Mouse (Mus musculus): ENCODE data around the gene Rmnd5b. TPM values are rescaled to one million over a fixed set of nuclear protein-coding genes. Genes with fewer than 3 reads are reported as not detected.

Gene Rmnd5b
- polyA plus RNA-seq, 1 experiment = 123 TPM

DNA sequence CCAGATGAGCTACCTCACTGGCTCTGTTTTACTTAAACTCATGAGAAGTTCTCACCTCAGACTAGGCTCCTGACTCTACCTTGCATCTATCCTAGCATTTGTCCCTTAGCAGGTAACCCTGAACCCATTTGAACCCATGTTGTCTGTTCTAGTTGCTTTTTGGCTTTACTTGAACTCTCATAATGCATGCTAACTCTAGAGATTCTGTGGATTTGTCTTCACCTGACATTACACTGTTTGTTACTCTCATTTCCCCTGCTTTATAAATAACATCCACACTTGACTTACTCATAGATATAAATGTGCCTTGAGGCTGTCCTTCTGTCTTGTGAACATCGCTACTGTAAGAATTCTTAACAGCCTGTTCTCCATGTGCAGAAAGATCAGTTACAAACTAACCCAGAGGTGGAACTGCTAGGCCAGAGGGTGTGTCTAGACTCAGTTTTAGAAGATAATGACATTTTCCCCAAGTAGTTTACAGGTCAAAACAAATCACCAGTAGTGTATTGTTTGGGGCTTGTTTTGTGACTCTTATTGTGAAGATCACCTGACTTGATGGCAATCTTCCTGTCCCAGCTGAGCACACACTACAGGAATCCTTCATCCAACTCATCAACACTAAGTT, 40.1 kb downstream of the Rmnd5b start:
- Histone ChIP-seq H3K4me3 (ENCODE audit: control insufficient read depth, insufficient read depth, low read length) (no peak overlapping the region), H3K27ac (ENCODE audit: control insufficient read depth, insufficient read depth, low read length) (no peak overlapping the region), H3K27me3 (ENCODE audit: control insufficient read depth, insufficient read depth, low read length) (no peaks in the 10 kb centered on the region), H3K4me1 (replicated peaks; ENCODE audit: control insufficient read depth, insufficient read depth, low read length) (no peaks in the 10 kb centered on the region), H3K36me3 (ENCODE audit: control insufficient read depth, insufficient read depth, low read length) (peaks cover 91% of the 10 kb centered on the region)
- TF ChIP-seq POLR2A (IDR thresholded peaks at IDR 0.05; ENCODE audit: control insufficient read depth, extremely low read depth, insufficient read depth, low read length, poor library complexity) (no peak), CTCF (IDR thresholded peaks at IDR 0.05; ENCODE audit: borderline replicate concordance, control insufficient read depth, extremely low read depth, insufficient read depth, low read length, poor library complexity) (no peak)
- 100% methylated on average over 1 of the region's 1 CpGs for WGBS
- DNase-seq = no peak

GRCm38 (mm10) chr11:51594715-51595350, 40.9 kb downstream of the Rmnd5b start:
- no peaks in the 10 kb centered on the region for H3K4me1 ChIP-seq (replicated peaks; ENCODE audit: control insufficient read depth, insufficient read depth, low read length)
- no peak overlapping the region for H3K27ac ChIP-seq (ENCODE audit: control insufficient read depth, insufficient read depth, low read length)
- TF ChIP-seq POLR2A (IDR thresholded peaks at IDR 0.05; ENCODE audit: control insufficient read depth, extremely low read depth, insufficient read depth, low read length, poor library complexity) = no peak
- no peak for TF ChIP-seq CTCF (IDR thresholded peaks at IDR 0.05; ENCODE audit: borderline replicate concordance, control insufficient read depth, extremely low read depth, insufficient read depth, low read length, poor library complexity)
- 74% methylated on average over 3 of the region's 3 CpGs for WGBS
- no peak for DNase-seq
- H3K4me3 ChIP-seq (ENCODE audit: control insufficient read depth, insufficient read depth, low read length) = no peak overlapping the region
- H3K36me3 ChIP-seq (ENCODE audit: control insufficient read depth, insufficient read depth, low read length) = peaks cover 84% of the 10 kb centered on the region
- H3K27me3 ChIP-seq (ENCODE audit: control insufficient read depth, insufficient read depth, low read length) = no peaks in the 10 kb centered on the region

- no peaks in the 10 kb centered on the region for H3K27me3 ChIP-seq (ENCODE audit: control insufficient read depth, insufficient read depth, low read length)
- WGBS = 98% methylated on average over 6 of the region's 6 CpGs
- TF ChIP-seq CTCF (IDR thresholded peaks at IDR 0.05; ENCODE audit: borderline replicate concordance, control insufficient read depth, extremely low read depth, insufficient read depth, low read length, poor library complexity) (no peak), POLR2A (IDR thresholded peaks at IDR 0.05; ENCODE audit: control insufficient read depth, extremely low read depth, insufficient read depth, low read length, poor library complexity) (no peak)
- no peak overlapping the region for H3K4me3 ChIP-seq (ENCODE audit: control insufficient read depth, insufficient read depth, low read length)
- H3K36me3 ChIP-seq (ENCODE audit: control insufficient read depth, insufficient read depth, low read length) = peaks cover 74% of the 10 kb centered on the region
- H3K4me1 ChIP-seq (replicated peaks; ENCODE audit: control insufficient read depth, insufficient read depth, low read length) = no peaks in the 10 kb centered on the region
- no peak for DNase-seq
- no peak overlapping the region for H3K27ac ChIP-seq (ENCODE audit: control insufficient read depth, insufficient read depth, low read length)
These were observed 41.8 kb downstream of the Rmnd5b start for GRCm38 (mm10) chr11:51593849-51594248.

DNA sequence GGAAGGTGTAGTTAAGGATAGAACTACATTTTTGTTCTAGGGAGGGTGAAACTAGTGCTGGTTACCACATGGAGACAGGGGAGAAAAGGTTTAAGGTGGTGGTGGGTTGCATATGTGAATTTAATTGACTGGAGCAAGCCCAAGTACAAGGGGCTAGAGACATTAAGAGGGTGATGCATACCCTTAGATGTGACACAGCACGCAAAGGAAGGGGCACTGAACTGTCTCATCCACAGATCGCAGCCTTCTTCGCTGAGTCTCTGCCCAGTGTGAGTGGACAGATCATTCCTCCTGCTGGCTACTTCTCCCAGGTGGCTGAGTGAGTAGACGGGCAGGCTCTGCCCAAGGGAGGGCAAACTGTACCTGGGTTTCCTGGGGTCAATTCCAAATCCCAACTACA, 42.3 kb downstream of the Rmnd5b start:
- H3K27me3 ChIP-seq (ENCODE audit: control insufficient read depth, insufficient read depth, low read length) = no peaks in the 10 kb centered on the region
- no peak overlapping the region for H3K27ac ChIP-seq (ENCODE audit: control insufficient read depth, insufficient read depth, low read length)
- H3K36me3 ChIP-seq (ENCODE audit: control insufficient read depth, insufficient read depth, low read length) = peaks cover 69% of the 10 kb centered on the region
- no peak overlapping the region for H3K4me3 ChIP-seq (ENCODE audit: control insufficient read depth, insufficient read depth, low read length)
- no peaks in the 10 kb centered on the region for H3K4me1 ChIP-seq (replicated peaks; ENCODE audit: control insufficient read depth, insufficient read depth, low read length)
- DNase-seq = no peak
- TF ChIP-seq CTCF (IDR thresholded peaks at IDR 0.05; ENCODE audit: borderline replicate concordance, control insufficient read depth, extremely low read depth, insufficient read depth, low read length, poor library complexity) (no peak), POLR2A (IDR thresholded peaks at IDR 0.05; ENCODE audit: control insufficient read depth, extremely low read depth, insufficient read depth, low read length, poor library complexity) (no peak)
- WGBS = 94% methylated on average over 4 of the region's 4 CpGs

- Histone ChIP-seq H3K27ac (ENCODE audit: control insufficient read depth, insufficient read depth, low read length) (no peak overlapping the region), H3K36me3 (ENCODE audit: control insufficient read depth, insufficient read depth, low read length) (peaks cover 61% of the 10 kb centered on the region), H3K27me3 (ENCODE audit: control insufficient read depth, insufficient read depth, low read length) (no peaks in the 10 kb centered on the region), H3K4me1 (replicated peaks; ENCODE audit: control insufficient read depth, insufficient read depth, low read length) (no peaks in the 10 kb centered on the region), H3K4me3 (ENCODE audit: control insufficient read depth, insufficient read depth, low read length) (no peak overlapping the region)
- TF ChIP-seq POLR2A (IDR thresholded peaks at IDR 0.05; ENCODE audit: control insufficient read depth, extremely low read depth, insufficient read depth, low read length, poor library complexity) = no peak
- no peak for TF ChIP-seq CTCF (IDR thresholded peaks at IDR 0.05; ENCODE audit: borderline replicate concordance, control insufficient read depth, extremely low read depth, insufficient read depth, low read length, poor library complexity)
- WGBS = 93% methylated on average over 7 of the region's 7 CpGs
- no peak for DNase-seq
These were observed 43.8 kb downstream of the Rmnd5b start for GRCm38 (mm10) chr11:51591915-51592314.

DNA sequence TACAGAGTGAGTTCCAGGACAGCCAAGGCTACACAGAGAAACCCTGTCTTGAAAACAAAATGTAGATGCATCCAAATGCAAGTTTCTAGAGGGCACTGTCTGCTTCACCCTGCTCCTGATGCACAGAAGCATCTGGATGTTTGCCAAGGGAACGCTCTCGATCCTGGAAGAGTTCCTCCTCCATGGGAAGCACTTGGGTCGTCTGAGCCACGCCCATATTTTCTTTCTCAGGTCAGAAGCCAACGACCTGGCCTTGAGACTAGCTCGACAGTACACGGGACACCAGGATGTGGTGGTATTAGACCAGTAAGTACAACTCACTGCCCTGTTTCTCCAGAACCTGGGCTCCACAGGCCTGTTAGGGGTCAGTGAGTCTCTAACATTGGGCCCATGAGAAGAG, 44.5 kb downstream of the Rmnd5b start:
- Histone ChIP-seq H3K36me3 (ENCODE audit: control insufficient read depth, insufficient read depth, low read length) (peaks cover 54% of the 10 kb centered on the region), H3K27me3 (ENCODE audit: control insufficient read depth, insufficient read depth, low read length) (no peaks in the 10 kb centered on the region), H3K4me3 (ENCODE audit: control insufficient read depth, insufficient read depth, low read length) (no peak overlapping the region), H3K4me1 (replicated peaks; ENCODE audit: control insufficient read depth, insufficient read depth, low read length) (no peaks in the 10 kb centered on the region), H3K27ac (ENCODE audit: control insufficient read depth, insufficient read depth, low read length) (no peak overlapping the region)
- no peak for DNase-seq
- no peak for TF ChIP-seq CTCF (IDR thresholded peaks at IDR 0.05; ENCODE audit: borderline replicate concordance, control insufficient read depth, extremely low read depth, insufficient read depth, low read length, poor library complexity)
- no peak for TF ChIP-seq POLR2A (IDR thresholded peaks at IDR 0.05; ENCODE audit: control insufficient read depth, extremely low read depth, insufficient read depth, low read length, poor library complexity)
- 86% methylated on average over 7 of the region's 7 CpGs for WGBS

All from thymus, adult 2 months (tissue).